8 mouse cellular contexts compared by ENCODE assay signal in genomic region chr13:50949545-50950226, GRCm38 (mm10).
DNase-seq lines count a peak whose midpoint lies in the region; ATAC-seq and TF ChIP-seq lines count a peak whose summit lies in the region.

No protein-coding gene starts in this region.

- TF ChIP-seq CTCF in cortical plate, adult 2 months (IDR thresholded peaks at IDR 0.05; ENCODE audit: extremely low read depth, insufficient read depth, low read length) = peak; percentile 82
- TF ChIP-seq CTCF in testis, adult 2 months (IDR thresholded peaks at IDR 0.05; ENCODE audit: control insufficient read depth, insufficient read depth, insufficient replicate concordance, low read depth, low read length) = 0 out of 2 replicates have a peak, but pooled peaks have one; percentile 17

- DNase-seq in B cell, adult 2 months = peak; percentile 90 to 92
- DNase-seq in adrenal gland, adult 18-20 months (ENCODE audit: low spot score in 2 of 2) = peak; percentile 79 to 88
- peak; percentile 57 to 75 for DNase-seq in gastrocnemius, postnatal 4 days (ENCODE audit: low spot score in 2 of 2)
- DNase-seq in kidney, postnatal 10 days = peak; percentile 90
- DNase-seq in liver, embryonic 13.5 days = peak; percentile 22

- no peaks in the 10 kb centered on the region for H3K36me3 ChIP-seq in liver, embryonic 13.5 days
- no peaks in the 10 kb centered on the region for H3K36me3 ChIP-seq in neural tube, embryonic 15.5 days
- H3K36me3 ChIP-seq in testis, adult 2 months (ENCODE audit: control insufficient read depth, insufficient read depth, low read length) = no peaks in the 10 kb centered on the region

- no peak overlapping the region for H3K4me3 ChIP-seq in cortical plate, adult 2 months (ENCODE audit: insufficient read depth, low read length)
- H3K4me3 ChIP-seq in liver, embryonic 13.5 days (replicated peaks) = no peak overlapping the region
- no peak overlapping the region for H3K4me3 ChIP-seq in neural tube, embryonic 15.5 days (replicated peaks)
- H3K4me3 ChIP-seq in testis, adult 2 months (ENCODE audit: control insufficient read depth, low read depth, low read length) = no peak overlapping the region

- 28% methylated on average over 6 of the region's 6 CpGs for WGBS in liver, embryonic 13.5 days (ENCODE audit: insufficient replicate concordance)
- 45% methylated on average over 6 of the region's 6 CpGs for WGBS in neural tube, embryonic 15.5 days

- no peak for ATAC-seq in liver, embryonic 13.5 days (ENCODE audit: low read depth)
- ATAC-seq in neural tube, embryonic 15.5 days (ENCODE audit: low FRiP score) = peak; percentile 87

- no peaks in the 10 kb centered on the region for H3K27me3 ChIP-seq in liver, embryonic 13.5 days
- H3K27me3 ChIP-seq in neural tube, embryonic 15.5 days (replicated peaks) = no peaks in the 10 kb centered on the region
- H3K27me3 ChIP-seq in testis, adult 2 months (ENCODE audit: control insufficient read depth, insufficient read depth, low read length) = no peaks in the 10 kb centered on the region

- no peaks in the 10 kb centered on the region for H3K9me3 ChIP-seq in liver, embryonic 13.5 days (replicated peaks)
- no peaks in the 10 kb centered on the region for H3K9me3 ChIP-seq in neural tube, embryonic 15.5 days (replicated peaks)

- TF ChIP-seq POLR2A in cortical plate, adult 2 months (IDR thresholded peaks at IDR 0.05; ENCODE audit: extremely low read depth, insufficient read depth, low read length) = no peak
- TF ChIP-seq POLR2A in testis, adult 2 months (IDR thresholded peaks at IDR 0.05; ENCODE audit: control insufficient read depth, low read depth, low read length) = no peak

- H3K9ac ChIP-seq in liver, embryonic 13.5 days = no peak overlapping the region
- no peak overlapping the region for H3K9ac ChIP-seq in neural tube, embryonic 15.5 days (replicated peaks)

- no peak overlapping the region for H3K4me2 ChIP-seq in liver, embryonic 13.5 days
- H3K4me2 ChIP-seq in neural tube, embryonic 15.5 days = no peak overlapping the region

- H3K27ac ChIP-seq in cortical plate, adult 2 months (ENCODE audit: insufficient read depth, low read length) = no peak overlapping the region
- H3K27ac ChIP-seq in liver, embryonic 13.5 days = no peak overlapping the region
- H3K27ac ChIP-seq in neural tube, embryonic 15.5 days (replicated peaks) = no peak overlapping the region
- no peak overlapping the region for H3K27ac ChIP-seq in testis, adult 2 months (ENCODE audit: control insufficient read depth, insufficient read depth, low read depth, low read length)

- H3K4me1 ChIP-seq in cortical plate, adult 2 months (ENCODE audit: control insufficient read depth, insufficient read depth, low read length) = no peaks in the 10 kb centered on the region
- H3K4me1 ChIP-seq in liver, embryonic 13.5 days (replicated peaks) = no peaks in the 10 kb centered on the region
- 0 out of 2 replicates have a peak, but pooled peaks cover 2% of the 10 kb centered on the region for H3K4me1 ChIP-seq in neural tube, embryonic 15.5 days
- H3K4me1 ChIP-seq in testis, adult 2 months (ENCODE audit: control insufficient read depth, insufficient read depth, low read length) = no peaks in the 10 kb centered on the region

Comparison
In these comparisons a context has a peak if more than half of its experiments do, and no peak if none do; other contexts are left out.
1. DNase-seq: peak in every context shown above with its lines; median percentile 91 in B cell, adult 2 months; 90 in kidney, postnatal 10 days; 84 in adrenal gland, adult 18-20 months; 66 in gastrocnemius, postnatal 4 days; 22 in liver, embryonic 13.5 days.